Mouse (Mus musculus): ENCODE data around the gene Dgkz.

DNA sequence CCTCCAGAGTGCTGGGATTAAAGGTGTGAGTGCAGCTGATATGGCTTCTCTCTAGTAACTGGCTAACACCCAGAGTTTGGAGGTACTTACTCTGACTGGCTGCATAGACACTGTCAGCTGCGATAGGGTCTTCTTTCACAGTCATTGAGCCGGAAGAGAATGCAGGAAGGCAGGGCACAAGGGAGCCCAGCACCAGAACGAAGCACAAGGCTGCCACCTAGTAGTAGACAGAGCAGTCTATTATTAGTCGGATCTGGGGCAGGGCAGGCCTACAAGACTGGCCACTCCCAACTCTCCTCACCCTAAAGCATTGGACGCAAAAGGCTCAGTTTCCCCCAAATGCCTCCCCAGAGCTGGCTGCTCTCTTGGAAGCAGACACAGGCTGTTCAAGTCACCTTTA is 10.4 kb upstream of the Dgkz start:
- no peak for TF ChIP-seq CTCF (IDR thresholded peaks at IDR 0.05; ENCODE audit: insufficient read depth, low read depth, low read length)
- no peak for TF ChIP-seq POLR2A (IDR thresholded peaks at IDR 0.05; ENCODE audit: insufficient read depth, low read depth, low read length)
